Mouse (Mus musculus) liver, embryonic 13.5 days (tissue): Measurements from ENCODE around the gene Pdhb. TPM values are rescaled to one million over a fixed set of nuclear protein-coding genes. Genes with fewer than 3 reads are reported as not detected.

Experiments used
- ATAC-seq: fragments of 200-750 bp; cut with Nextera tagmentation; 2 replicates; pipeline ENCODE4 v1.8.0; 2017; ENCODE audit warnings: low read depth, mild to moderate bottlenecking, moderate number of reproducible peaks, moderate library complexity
- DNase-seq: peaks from one replicate; pipeline ENCODE4 v3.0.0; 2022
- H3K27ac ChIP-seq: fragments of 300-500 bp; sonication (generic); 2 replicates; pipeline ENCODE4 v1.5.1; 2015; ENCODE audit warnings: moderate library complexity, mild to moderate bottlenecking, inconsistent platforms
- H3K27me3 ChIP-seq: fragments of 300-500 bp; sonication (generic); 2 replicates; pipeline ENCODE4 v1.6.1; 2015; ENCODE audit warnings: mild to moderate bottlenecking, inconsistent platforms
- H3K36me3 ChIP-seq: fragments of 300-500 bp; sonication (generic); 2 replicates; pipeline ENCODE4 v1.6.1; 2015; ENCODE audit warnings: mild to moderate bottlenecking, inconsistent platforms
- H3K4me1 ChIP-seq: fragments of 300-500 bp; sonication (generic); replicated peaks from 2 replicates; pipeline ENCODE4 v1.6.1; 2015; ENCODE audit warnings: inconsistent platforms
- H3K4me2 ChIP-seq: fragments of 300-500 bp; sonication (generic); 2 replicates; pipeline ENCODE4 v1.6.1; 2015; ENCODE audit warnings: inconsistent platforms, mild to moderate bottlenecking, moderate library complexity
- H3K4me3 ChIP-seq: fragments of 300-500 bp; sonication (generic); replicated peaks from 2 replicates; pipeline ENCODE4 v1.5.1; 2015; ENCODE audit warnings: mild to moderate bottlenecking, inconsistent platforms
- H3K9ac ChIP-seq: fragments of 300-500 bp; sonication (generic); 2 replicates; pipeline ENCODE4 v1.6.1; 2015; ENCODE audit warnings: mild to moderate bottlenecking, inconsistent platforms
- H3K9me3 ChIP-seq: fragments of 300-500 bp; sonication (generic); replicated peaks from 2 replicates; pipeline ENCODE4 v1.6.1; 2016; ENCODE audit warnings: inconsistent platforms
- WGBS: fragments of 180-500 bp; shearing (Covaris S2); methylation state at CpG from one replicate; pipeline ENCODE4 v1.1.7; 2015; ENCODE audit not compliant: insufficient replicate concordance; 5-methylcytosine and 5-hydroxymethylcytosine counted together
- polyA plus RNA-seq: library from polyadenylated mRNA; unstranded; fragments of >200 nt; fragmentation: Nextera tagmentation; extraction: Ambion mirVana; gene quantifications from 2 replicates; pipeline ENCODE4 v1.2.1, GENCODE M21; 2015

Pdhb gene
- polyA plus RNA-seq, 1 experiment from 2014 or later, result 130 TPM

- WGBS, result under 1% methylated on average over 27 of the region's 49 CpGs
- H3K4me3 ChIP-seq, result peak within 1 kb of the TSS; percentile 78
- no peaks in the 10 kb centered on the region for H3K36me3 ChIP-seq
- peak; percentile 94 for DNase-seq
- no peaks in the 10 kb centered on the region for H3K27me3 ChIP-seq
- H3K4me1 ChIP-seq, result peaks cover 29% of the 10 kb centered on the region
- peak within 1 kb of the TSS; percentile 89 for H3K27ac ChIP-seq
- peak within 1 kb of the TSS; percentile 95 for H3K4me2 ChIP-seq
- H3K9me3 ChIP-seq, result no peaks in the 10 kb centered on the region
- ATAC-seq, result peak; percentile 94
- peak within 1 kb of the TSS; percentile 91 for H3K9ac ChIP-seq
Measured at GRCm38 (mm10) chr14:8213803-8214224, 41.0 kb upstream of the Pdhb start, which contains the start of gene Kctd6. Kctd6 (plus strand) TSS chr14:8214140.

- Histone ChIP-seq H3K27me3 (no peaks in the 10 kb centered on the region), H3K9ac (no peak overlapping the region), H3K4me2 (no peak overlapping the region), H3K4me3 (no peak overlapping the region), H3K36me3 (no peaks in the 10 kb centered on the region), H3K4me1 (peaks cover 26% of the 10 kb centered on the region), H3K27ac (no peak overlapping the region), H3K9me3 (no peaks in the 10 kb centered on the region)
- WGBS, result 67% methylated on average over 2 of the region's 2 CpGs
- no peak for ATAC-seq
- DNase-seq, result no peak
Measured at GRCm38 (mm10) chr14:8212996-8213395, 40.2 kb upstream of the Pdhb start.

GRCm38 (mm10) chr14:8209896-8210295 is 37.1 kb upstream of the Pdhb start:
- Histone ChIP-seq H3K36me3 (no peaks in the 10 kb centered on the region), H3K9ac (no peak overlapping the region), H3K4me1 (peaks cover 9% of the 10 kb centered on the region), H3K27ac (no peak overlapping the region), H3K4me3 (no peak overlapping the region), H3K27me3 (no peaks in the 10 kb centered on the region), H3K9me3 (no peaks in the 10 kb centered on the region), H3K4me2 (no peak overlapping the region)
- ATAC-seq (no peak), DNase-seq (no peak)
- WGBS, result 79% methylated on average over 2 of the region's 2 CpGs

- 65% methylated on average over 3 of the region's 3 CpGs for WGBS
- H3K36me3 ChIP-seq, result no peaks in the 10 kb centered on the region
- H3K9ac ChIP-seq, result no peak overlapping the region
- H3K27ac ChIP-seq, result no peak overlapping the region
- no peak overlapping the region for H3K4me3 ChIP-seq
- H3K4me1 ChIP-seq, result peaks cover 4% of the 10 kb centered on the region
- ATAC-seq (no peak), DNase-seq (no peak)
- no peaks in the 10 kb centered on the region for H3K9me3 ChIP-seq
- H3K27me3 ChIP-seq, result no peaks in the 10 kb centered on the region
- H3K4me2 ChIP-seq, result no peak overlapping the region
Measured at GRCm38 (mm10) chr14:8208876-8209275, 36.1 kb upstream of the Pdhb start.

- no peak overlapping the region for H3K4me2 ChIP-seq
- 73% methylated on average over 5 of the region's 5 CpGs for WGBS
- no peaks in the 10 kb centered on the region for H3K36me3 ChIP-seq
- no peaks in the 10 kb centered on the region for H3K27me3 ChIP-seq
- H3K9ac ChIP-seq, result no peak overlapping the region
- no peaks in the 10 kb centered on the region for H3K4me1 ChIP-seq
- no peak overlapping the region for H3K4me3 ChIP-seq
- H3K27ac ChIP-seq, result no peak overlapping the region
- DNase-seq (no peak), ATAC-seq (no peak)
- no peaks in the 10 kb centered on the region for H3K9me3 ChIP-seq
Measured at GRCm38 (mm10) chr14:8207543-8207942, 34.7 kb upstream of the Pdhb start.

- 49% methylated on average over 5 of the region's 5 CpGs for WGBS
- ATAC-seq, result no peak
Measured at GRCm38 (mm10) chr14:8207105-8207504, 34.3 kb upstream of the Pdhb start.

GRCm38 (mm10) chr14:8206179-8206910 is 33.5 kb upstream of the Pdhb start:
- Histone ChIP-seq H3K4me2 (no peak overlapping the region), H3K4me3 (no peak overlapping the region), H3K27me3 (no peaks in the 10 kb centered on the region), H3K36me3 (no peaks in the 10 kb centered on the region), H3K9ac (no peak overlapping the region), H3K27ac (no peak overlapping the region), H3K9me3 (no peaks in the 10 kb centered on the region), H3K4me1 (no peaks in the 10 kb centered on the region)
- 47% methylated on average over 9 of the region's 9 CpGs for WGBS
- DNase-seq, result no peak
- no peak for ATAC-seq

More at GRCm38 (mm10) chr14:8207105-8207504, 34.3 kb upstream of the Pdhb start:
- Histone ChIP-seq H3K27me3 (no peaks in the 10 kb centered on the region), H3K9ac (no peak overlapping the region), H3K4me2 (no peak overlapping the region), H3K36me3 (no peaks in the 10 kb centered on the region), H3K27ac (no peak overlapping the region), H3K4me3 (no peak overlapping the region), H3K9me3 (no peaks in the 10 kb centered on the region), H3K4me1 (no peaks in the 10 kb centered on the region)
- no peak for DNase-seq

GRCm38 (mm10) chr14:8201715-8202114 is 28.9 kb upstream of the Pdhb start:
- WGBS, result 55% methylated on average over 3 of the region's 3 CpGs

GRCm38 (mm10) chr14:8200769-8201168 is 27.9 kb upstream of the Pdhb start:
- Histone ChIP-seq H3K27ac (no peak overlapping the region), H3K4me1 (no peaks in the 10 kb centered on the region), H3K4me2 (no peak overlapping the region), H3K9me3 (no peaks in the 10 kb centered on the region), H3K9ac (no peak overlapping the region), H3K27me3 (no peaks in the 10 kb centered on the region), H3K36me3 (no peaks in the 10 kb centered on the region), H3K4me3 (no peak overlapping the region)
- DNase-seq (no peak), ATAC-seq (no peak)
- 82% methylated on average over 5 of the region's 5 CpGs for WGBS

More at GRCm38 (mm10) chr14:8201715-8202114, 28.9 kb upstream of the Pdhb start:
- Histone ChIP-seq H3K4me1 (no peaks in the 10 kb centered on the region), H3K9ac (no peak overlapping the region), H3K27me3 (no peaks in the 10 kb centered on the region), H3K4me2 (no peak overlapping the region), H3K27ac (no peak overlapping the region), H3K36me3 (no peaks in the 10 kb centered on the region), H3K4me3 (no peak overlapping the region), H3K9me3 (no peaks in the 10 kb centered on the region)
- no peak for ATAC-seq
- DNase-seq, result no peak

- Histone ChIP-seq H3K4me2 (no peak overlapping the region), H3K9me3 (no peaks in the 10 kb centered on the region), H3K36me3 (no peaks in the 10 kb centered on the region), H3K27me3 (no peaks in the 10 kb centered on the region), H3K9ac (no peak overlapping the region), H3K4me3 (no peak overlapping the region), H3K4me1 (no peaks in the 10 kb centered on the region), H3K27ac (no peak overlapping the region)
- WGBS, result 72% methylated on average over 6 of the region's 6 CpGs
- DNase-seq (no peak), ATAC-seq (no peak)
Measured at GRCm38 (mm10) chr14:8192727-8193126, 19.9 kb upstream of the Pdhb start.

- H3K4me2 ChIP-seq, result no peak overlapping the region
Measured at GRCm38 (mm10) chr14:8191331-8191965, 18.6 kb upstream of the Pdhb start.

GRCm38 (mm10) chr14:8190556-8190955 is 17.7 kb upstream of the Pdhb start:
- Histone ChIP-seq H3K36me3 (no peaks in the 10 kb centered on the region), H3K27ac (no peak overlapping the region), H3K9me3 (no peaks in the 10 kb centered on the region), H3K4me1 (no peaks in the 10 kb centered on the region), H3K4me3 (no peak overlapping the region), H3K4me2 (no peak overlapping the region), H3K27me3 (no peaks in the 10 kb centered on the region), H3K9ac (no peak overlapping the region)
- WGBS, result 76% methylated on average over 3 of the region's 3 CpGs
- no peak for DNase-seq
- ATAC-seq, result no peak

More at GRCm38 (mm10) chr14:8191331-8191965, 18.6 kb upstream of the Pdhb start:
- ATAC-seq (no peak), DNase-seq (no peak)
- Histone ChIP-seq H3K36me3 (no peaks in the 10 kb centered on the region), H3K27me3 (no peaks in the 10 kb centered on the region), H3K9ac (no peak overlapping the region), H3K4me3 (no peak overlapping the region), H3K9me3 (no peaks in the 10 kb centered on the region), H3K4me1 (no peaks in the 10 kb centered on the region), H3K27ac (no peak overlapping the region)
- 67% methylated on average over 12 of the region's 12 CpGs for WGBS
